Mouse (Mus musculus) cerebral cortex, adult 2 months (tissue): ENCODE results near the gene Foxo4.

Source experiments
- WGBS: fragments of 180-500 bp; shearing (Covaris S2); methylation state at CpG from one replicate; pipeline ENCODE4 v1.1.7; 2018; 5-methylcytosine and 5-hydroxymethylcytosine counted together

Foxo4 gene

DNA sequence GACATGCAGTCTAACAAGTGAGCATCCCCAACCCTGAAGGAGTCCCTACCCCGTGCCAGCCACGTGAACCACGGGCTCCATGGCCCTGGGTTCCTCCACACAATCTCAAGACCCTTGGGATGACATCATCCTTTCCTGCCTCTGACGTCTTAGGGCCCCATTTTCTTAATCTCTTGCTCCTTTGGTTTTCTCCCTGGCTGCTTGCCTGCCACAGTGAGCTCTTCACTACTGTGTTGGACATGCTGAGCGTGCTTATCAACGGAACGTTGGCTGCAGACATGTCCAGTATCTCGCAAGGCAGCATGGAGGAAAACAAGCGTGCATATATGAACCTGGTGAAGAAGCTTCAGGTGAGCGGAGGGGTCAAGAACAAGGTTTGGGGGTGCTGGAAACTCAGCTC is 35.8 kb downstream of the Foxo4 start:
- WGBS, result 87% methylated on average over 10 of the region's 10 CpGs

DNA sequence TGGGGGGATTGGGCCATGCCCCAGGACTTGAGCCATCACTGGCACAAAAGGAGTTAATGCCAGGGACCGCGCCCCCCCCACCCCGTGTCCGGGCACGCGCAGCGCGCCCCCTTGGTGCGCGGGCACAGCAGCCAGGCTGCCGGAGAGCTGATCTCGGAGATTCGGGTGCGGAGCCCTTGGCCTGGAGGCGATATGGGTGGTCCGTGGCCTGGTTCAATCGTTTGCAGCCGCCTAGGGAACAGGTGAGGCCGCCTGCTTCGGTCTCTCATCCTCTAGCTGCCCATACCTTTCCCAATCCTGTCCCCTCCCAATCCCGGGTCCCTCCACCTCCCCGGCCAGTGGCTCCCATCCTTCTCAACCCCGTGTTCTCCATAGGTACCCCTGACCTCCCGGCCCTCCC is 44.7 kb downstream of the Foxo4 start, which contains the start of gene Nlgn3:
TSS of gene Nlgn3 (plus strand) at position 114 of the 400 bp plus-strand sequence.
- 0% methylated on average over 13 of the region's 24 CpGs for WGBS

DNA sequence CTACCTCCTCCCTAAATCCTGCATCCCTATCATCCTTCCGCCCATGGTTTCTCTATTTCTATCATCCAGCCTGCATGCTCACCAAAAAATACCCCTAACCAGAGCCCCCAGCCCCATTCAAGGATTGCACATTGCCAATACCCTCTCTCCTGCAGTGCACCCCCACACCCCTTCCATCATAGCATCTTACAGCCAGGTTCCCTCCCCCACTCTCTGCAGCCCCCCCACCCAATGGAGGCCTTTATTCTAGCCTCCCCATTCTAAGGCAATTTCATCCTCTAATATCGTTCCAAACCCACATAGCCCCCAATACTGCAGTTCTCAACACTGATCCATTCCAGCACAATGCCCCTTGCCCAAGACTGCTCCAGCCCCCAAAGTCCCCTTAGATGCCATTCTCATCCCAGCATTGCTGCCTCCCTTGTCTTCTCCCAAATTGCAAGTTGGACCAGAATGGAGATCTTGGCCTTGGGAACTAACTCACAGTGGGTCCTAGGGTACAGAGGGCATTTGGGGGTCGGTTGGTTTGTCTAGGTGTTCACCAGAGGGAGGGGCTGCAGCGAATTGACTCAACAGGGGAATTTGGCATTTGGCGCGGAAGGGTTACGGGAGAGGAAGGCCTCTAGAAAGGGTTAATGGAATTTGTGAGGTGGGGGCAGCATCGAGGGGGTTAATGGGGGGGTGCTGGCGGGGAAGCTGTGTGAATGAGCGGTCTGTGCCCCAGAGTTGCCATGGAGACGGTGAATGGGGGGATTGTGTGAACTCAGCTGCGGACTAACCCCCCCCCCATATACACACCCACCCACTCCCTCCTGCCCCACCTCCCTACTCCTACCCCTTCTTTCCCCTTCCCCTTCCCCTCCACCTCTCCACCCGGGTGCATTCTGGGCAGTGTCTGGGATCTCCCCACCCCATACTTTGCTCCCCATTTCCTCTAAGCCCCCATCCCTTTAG is 45.4 kb downstream of the Foxo4 start:
- 5% methylated on average over 7 of the region's 13 CpGs for WGBS

DNA sequence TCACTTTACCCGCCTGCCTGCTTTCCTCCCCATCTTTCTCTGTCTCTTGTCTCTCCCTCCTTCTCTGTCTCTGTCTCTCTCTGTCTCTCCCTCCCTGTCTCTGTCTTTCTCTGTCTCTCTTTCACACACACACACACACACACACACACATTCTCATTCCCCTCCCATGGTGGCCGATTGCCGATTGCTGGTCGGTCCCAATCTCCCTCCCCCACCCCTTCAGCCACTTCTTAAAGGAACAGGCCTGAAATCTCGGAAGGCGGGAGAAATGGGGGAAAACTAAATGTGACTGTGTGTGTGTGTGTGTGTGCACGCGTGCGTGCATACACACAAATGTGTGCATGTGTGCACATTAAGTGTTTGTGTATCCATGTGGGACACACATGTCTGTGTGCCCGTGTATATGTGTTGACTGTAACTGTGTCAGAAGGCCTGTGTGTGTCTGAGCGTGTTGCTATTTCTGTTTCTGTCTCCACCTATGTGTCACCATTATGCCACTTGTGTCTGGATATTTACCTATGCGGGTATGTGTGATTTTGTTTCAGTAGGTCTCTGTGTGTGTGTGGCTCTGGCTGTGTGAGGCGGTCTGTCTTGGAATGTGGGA is 46.2 kb downstream of the Foxo4 start:
- WGBS, result 11% methylated on average over 13 of the region's 13 CpGs

DNA sequence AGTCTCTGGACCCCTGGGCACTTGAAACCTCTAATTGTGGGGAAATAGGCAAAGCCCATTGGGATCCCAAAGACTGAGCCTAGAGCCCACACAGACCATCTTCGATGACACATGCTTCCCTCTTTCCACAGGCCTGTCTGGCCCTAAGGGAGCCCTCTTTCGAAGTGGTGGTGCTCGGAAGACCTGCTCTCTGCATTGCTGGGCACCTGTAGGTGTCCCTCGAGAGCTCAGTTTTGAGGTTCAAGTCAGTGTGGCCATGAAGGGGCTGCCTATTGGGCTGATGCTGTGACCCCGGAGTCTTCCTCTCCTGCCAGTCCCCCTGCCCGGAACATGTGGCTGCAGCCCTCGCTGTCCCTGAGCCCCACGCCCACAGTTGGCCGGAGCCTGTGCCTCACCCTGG is 47.3 kb downstream of the Foxo4 start:
- WGBS, result 20% methylated on average over 9 of the region's 9 CpGs

DNA sequence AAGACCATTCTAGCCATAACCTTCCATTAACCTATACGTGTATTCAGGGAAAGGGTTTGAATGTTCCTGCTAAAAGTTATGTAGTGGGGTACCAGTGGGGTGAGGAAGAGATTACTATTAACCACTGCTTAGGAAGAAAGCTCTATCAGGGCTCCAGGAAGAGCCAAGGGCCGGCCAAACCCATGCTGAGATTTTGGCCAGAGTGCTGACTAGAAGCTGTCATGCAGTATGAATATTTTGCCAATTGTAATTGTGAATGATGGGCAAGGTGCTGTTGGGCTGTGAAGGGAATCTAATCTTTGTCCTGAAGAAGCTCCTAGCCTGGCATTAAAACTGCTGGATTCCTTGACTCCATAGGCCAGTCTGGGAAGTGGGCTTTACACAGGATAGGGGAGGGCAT is 50.3 kb downstream of the Foxo4 start:
- 33% methylated on average over 2 of the region's 2 CpGs for WGBS

DNA sequence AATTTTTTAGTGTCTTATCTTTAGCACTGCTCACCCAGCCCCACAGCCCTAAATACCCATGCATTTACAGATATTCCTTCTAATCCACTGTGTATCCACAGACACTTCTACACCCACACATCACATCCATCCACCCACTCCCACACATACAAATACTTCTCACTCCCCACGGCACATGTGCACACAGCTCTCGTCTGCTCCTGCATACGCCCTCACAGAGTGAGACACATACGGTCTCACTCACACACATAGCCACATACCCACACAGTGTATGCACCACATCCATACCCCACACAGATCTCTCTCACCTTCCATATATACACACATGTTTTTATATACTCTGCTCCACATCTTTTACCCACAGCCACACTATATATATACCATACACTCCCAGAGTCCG is 55.0 kb downstream of the Foxo4 start:
- WGBS, result 48% methylated on average over 5 of the region's 5 CpGs
